ENCODE assay signal across 15 mouse cellular contexts in genomic region chr3:144011456-144012025, GRCm38 (mm10).
DNase-seq lines count a peak whose midpoint lies in the region; ATAC-seq and TF ChIP-seq lines count a peak whose summit lies in the region.
"Had no signal": no experiment of that assay in that cellular context is flagged by ENCODE, and none has a peak within 500 bp of the region (broad histone marks: within the 10 kb centered on the region; RNA-seq: fewer than 3 reads in every experiment).

No protein-coding gene starts in this region.

- no peak overlapping the region for H3K4me3 ChIP-seq in forebrain, embryonic 13.5 days
- no peak overlapping the region for H3K4me3 ChIP-seq in forebrain, postnatal 0 days (ENCODE audit: low read depth, low read length)
- H3K4me3 ChIP-seq in liver, embryonic 11.5 days (ENCODE audit: low read depth, low read length) = no peak overlapping the region
- no peak overlapping the region for H3K4me3 ChIP-seq in liver, embryonic 12.5 days
- no peak overlapping the region for H3K4me3 ChIP-seq in forebrain, embryonic 14.5 days (ENCODE audit: low read depth, low read length)
- H3K4me3 ChIP-seq: heart, embryonic 12.5 days; hindbrain, embryonic 15.5 days; limb, embryonic 15.5 days; megakaryocyte, embryonic 14.5 days; myocyte had no signal

- H3K9ac ChIP-seq in forebrain, embryonic 13.5 days = no peak overlapping the region
- H3K9ac ChIP-seq in forebrain, postnatal 0 days = no peak overlapping the region
- H3K9ac ChIP-seq in liver, embryonic 11.5 days (ENCODE audit: low read depth, low read length) = no peak overlapping the region
- no peak overlapping the region for H3K9ac ChIP-seq in liver, embryonic 12.5 days
- no peak overlapping the region for H3K9ac ChIP-seq in forebrain, embryonic 14.5 days (ENCODE audit: low read length)
- H3K9ac ChIP-seq: heart, embryonic 12.5 days; hindbrain, embryonic 15.5 days; limb, embryonic 15.5 days had no signal

- 0 out of 2 replicates have a peak, but pooled peaks have one; percentile 46 for ATAC-seq in forebrain, embryonic 13.5 days
- no peak for ATAC-seq in forebrain, postnatal 0 days
- 0 out of 2 replicates have a peak, but pooled peaks have one; percentile 36 for ATAC-seq in liver, embryonic 11.5 days (replicated peaks; ENCODE audit: low FRiP score)
- no peak for ATAC-seq in liver, embryonic 12.5 days
- ATAC-seq in forebrain, embryonic 14.5 days = 0 out of 2 replicates have a peak, but pooled peaks have one; percentile 42

- H3K27ac ChIP-seq in forebrain, embryonic 13.5 days = no peak overlapping the region
- no peak overlapping the region for H3K27ac ChIP-seq in forebrain, postnatal 0 days (ENCODE audit: low read depth, low read length)
- no peak overlapping the region for H3K27ac ChIP-seq in liver, embryonic 11.5 days (ENCODE audit: low read depth, low read length)
- H3K27ac ChIP-seq in liver, embryonic 12.5 days = no peak overlapping the region
- H3K27ac ChIP-seq in forebrain, embryonic 14.5 days (ENCODE audit: low read depth, low read length) = no peak overlapping the region
- H3K27ac ChIP-seq: hindbrain, embryonic 15.5 days; limb, embryonic 15.5 days had no signal

- TF ChIP-seq CTCF in forebrain, postnatal 0 days (IDR thresholded peaks at IDR 0.05; ENCODE audit: low read depth) = no peak

- WGBS in forebrain, embryonic 13.5 days = 56% methylated on average over 12 of the region's 12 CpGs
- 44% methylated on average over 12 of the region's 12 CpGs for WGBS in forebrain, postnatal 0 days
- 51% methylated on average over 12 of the region's 12 CpGs for WGBS in liver, embryonic 11.5 days
- 55% methylated on average over 12 of the region's 12 CpGs for WGBS in liver, embryonic 12.5 days (ENCODE audit: insufficient replicate concordance)
- WGBS in forebrain, embryonic 14.5 days = 44% methylated on average over 12 of the region's 12 CpGs

- H3K27me3 ChIP-seq in forebrain, embryonic 13.5 days = no peaks in the 10 kb centered on the region
- no peaks in the 10 kb centered on the region for H3K27me3 ChIP-seq in forebrain, postnatal 0 days (ENCODE audit: insufficient read depth, low read length)
- no peaks in the 10 kb centered on the region for H3K27me3 ChIP-seq in liver, embryonic 11.5 days (replicated peaks; ENCODE audit: control insufficient read depth, insufficient read depth, low read length)
- no peaks in the 10 kb centered on the region for H3K27me3 ChIP-seq in liver, embryonic 12.5 days (replicated peaks)
- no peaks in the 10 kb centered on the region for H3K27me3 ChIP-seq in forebrain, embryonic 14.5 days (replicated peaks; ENCODE audit: control insufficient read depth, insufficient read depth, low read length)
- H3K27me3 ChIP-seq: heart, embryonic 12.5 days; hindbrain, embryonic 15.5 days; limb, embryonic 15.5 days; megakaryocyte, embryonic 14.5 days had no signal

- no peak for DNase-seq in forebrain, postnatal 0 days
- no peak for DNase-seq in liver, embryonic 11.5 days (ENCODE audit: low spot score)
- peak; percentile 31 for DNase-seq in forebrain, embryonic 14.5 days (ENCODE audit: low spot score)
- DNase-seq in yolk sac, embryonic 10.5 days (ENCODE audit: low spot score) = peak; percentile 16
- DNase-seq in thymus, postnatal 10 days (ENCODE audit: low spot score in 2 of 2) = no peak
- no peak for DNase-seq in layer of hippocampus, adult 8-10 months (ENCODE audit: low spot score in 2 of 2)
- DNase-seq: cerebellum, adult 18-20 months; kidney, postnatal 10 days had no signal

- H3K4me1 ChIP-seq in forebrain, embryonic 13.5 days = peaks cover 37% of the 10 kb centered on the region
- no peaks in the 10 kb centered on the region; the same call in 1 of the 2 replicates for H3K4me1 ChIP-seq in forebrain, postnatal 0 days (ENCODE audit: insufficient read depth)
- peaks cover 4% of the 10 kb centered on the region; the same call in 1 of the 2 replicates for H3K4me1 ChIP-seq in liver, embryonic 11.5 days (replicated peaks; ENCODE audit: control insufficient read depth, insufficient read depth, low read length)
- H3K4me1 ChIP-seq in liver, embryonic 12.5 days = no peaks in the 10 kb centered on the region
- H3K4me1 ChIP-seq in forebrain, embryonic 14.5 days (ENCODE audit: control insufficient read depth, insufficient read depth, low read length) = no peaks in the 10 kb centered on the region; the same call in 1 of the 2 replicates
- H3K4me1 ChIP-seq: megakaryocyte, embryonic 14.5 days had no signal

- no peaks in the 10 kb centered on the region for H3K36me3 ChIP-seq in forebrain, embryonic 13.5 days (ENCODE audit: poor library complexity, severe bottlenecking)
- no peaks in the 10 kb centered on the region for H3K36me3 ChIP-seq in forebrain, postnatal 0 days (ENCODE audit: insufficient read depth)
- H3K36me3 ChIP-seq in liver, embryonic 11.5 days (ENCODE audit: control insufficient read depth, insufficient read depth, low read length) = no peaks in the 10 kb centered on the region
- H3K36me3 ChIP-seq in liver, embryonic 12.5 days = no peaks in the 10 kb centered on the region
- no peaks in the 10 kb centered on the region for H3K36me3 ChIP-seq in forebrain, embryonic 14.5 days (ENCODE audit: control insufficient read depth, insufficient read depth, low read length)
- H3K36me3 ChIP-seq: heart, embryonic 12.5 days; hindbrain, embryonic 15.5 days; limb, embryonic 15.5 days had no signal

- no peaks in the 10 kb centered on the region for H3K9me3 ChIP-seq in forebrain, embryonic 13.5 days (replicated peaks)
- H3K9me3 ChIP-seq in forebrain, postnatal 0 days (ENCODE audit: low read length) = no peaks in the 10 kb centered on the region
- H3K9me3 ChIP-seq in liver, embryonic 11.5 days (ENCODE audit: control insufficient read depth, low read length) = no peaks in the 10 kb centered on the region
- H3K9me3 ChIP-seq in liver, embryonic 12.5 days (replicated peaks) = no peaks in the 10 kb centered on the region
- H3K9me3 ChIP-seq in forebrain, embryonic 14.5 days (replicated peaks; ENCODE audit: control insufficient read depth, low read length) = no peaks in the 10 kb centered on the region
- H3K9me3 ChIP-seq: heart, embryonic 12.5 days; hindbrain, embryonic 15.5 days; limb, embryonic 15.5 days had no signal

- no peak overlapping the region for H3K4me2 ChIP-seq in forebrain, embryonic 13.5 days
- H3K4me2 ChIP-seq in forebrain, postnatal 0 days (ENCODE audit: low read depth) = no peak overlapping the region
- no peak overlapping the region for H3K4me2 ChIP-seq in liver, embryonic 11.5 days
- H3K4me2 ChIP-seq in liver, embryonic 12.5 days = no peak overlapping the region
- no peak overlapping the region for H3K4me2 ChIP-seq in forebrain, embryonic 14.5 days (ENCODE audit: low read length)
- H3K4me2 ChIP-seq: hindbrain, embryonic 15.5 days; limb, embryonic 15.5 days had no signal

Comparison
In these comparisons a context has a peak if more than half of its experiments do, and no peak if none do; other contexts are left out.
1. ATAC-seq: peak in forebrain, embryonic 13.5 days (single experiment), liver, embryonic 11.5 days (single experiment) and forebrain, embryonic 14.5 days (single experiment); none in forebrain, postnatal 0 days (single experiment) and liver, embryonic 12.5 days (single experiment).
2. DNase-seq: peak in forebrain, embryonic 14.5 days (single experiment) and yolk sac, embryonic 10.5 days (single experiment); none in forebrain, postnatal 0 days (single experiment), liver, embryonic 11.5 days (single experiment), thymus, postnatal 10 days (0 of 2) and layer of hippocampus, adult 8-10 months (0 of 2).